Mouse (Mus musculus): ENCODE measurements at regions not wholly inside any gene's neighbourhood (a gene's known extent, or its start where the extent isn't known, plus 50 kb on each side); places are given as distances from the start of the nearest gene placed in this dataset.

- DNase-seq (ENCODE audit: low spot score in 2 of 2): peak; percentile 55 to 67
Measured at GRCm38 (mm10) chrX:152918212-152918611, 88.1 kb upstream of the Usp51 start.

GRCm38 (mm10) chrX:152926991-152927390, 79.3 kb upstream of the Usp51 start:
- peak in 1 of 2 experiments; percentile 52 for DNase-seq (ENCODE audit: low spot score in 2 of 2)

- DNase-seq (ENCODE audit: low spot score in 2 of 2): peak; percentile 29 to 52
Measured at GRCm38 (mm10) chrX:152946201-152946600, 60.1 kb upstream of the Usp51 start.

Measured in layer of hippocampus, adult 8-10 months (tissue).